Mouse (Mus musculus): ENCODE results near the gene Ccdc54. TPM values are rescaled to one million over a fixed set of nuclear protein-coding genes. Genes with fewer than 3 reads are reported as not detected.

Gene Ccdc54
- total RNA-seq, 2 experiments from 2014 or later = not detected

DNA sequence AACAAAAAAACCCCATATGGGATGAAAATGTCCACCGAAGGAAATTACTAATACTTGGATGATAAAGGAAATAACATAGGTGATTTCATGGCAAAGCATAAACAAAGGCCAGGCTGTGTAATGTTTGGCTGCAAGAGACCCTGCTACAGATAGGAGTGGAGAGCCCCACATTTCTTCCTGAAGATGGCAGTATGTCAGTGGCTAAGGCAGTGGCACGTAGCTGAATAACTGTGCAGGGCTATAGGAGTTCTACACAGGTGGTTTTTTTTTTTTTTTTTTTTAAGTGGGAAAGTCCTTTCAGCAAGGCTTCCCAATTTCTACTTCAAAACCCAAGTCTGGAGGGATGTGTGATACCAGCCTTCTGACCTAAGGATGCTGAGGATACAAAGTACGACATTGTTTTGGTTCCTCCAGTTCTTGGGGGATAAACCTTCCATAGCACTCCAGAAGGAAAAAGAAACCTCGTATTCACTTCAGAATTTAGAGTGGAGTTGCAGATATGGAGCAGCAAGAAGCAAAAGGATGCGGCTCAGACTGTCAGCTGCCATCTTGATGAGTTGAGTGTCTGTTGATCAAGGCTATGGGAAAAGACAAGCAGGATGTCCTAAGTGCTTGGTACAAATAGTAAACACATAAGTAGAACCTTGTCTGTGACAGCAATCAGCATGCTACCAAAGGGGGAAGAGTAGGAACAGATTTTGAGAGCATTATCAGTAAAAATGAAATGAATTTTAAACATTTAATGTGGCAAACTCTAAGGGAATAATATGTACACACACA is 48.2 kb downstream of the Ccdc54 start:
- DNase-seq (ENCODE audit: low spot score in 2 of 2) = no peak

Other genes with a start within 250 kb of the Ccdc54 start
- gene Bbx, start 158.8 kb downstream of the Ccdc54 start, total RNA-seq (2021) = 10 to 100 TPM; 26.6 to 32.8 TPM